Mouse (Mus musculus) cerebellum, adult 8-10 months (tissue): ENCODE measurements around the gene Etnk2.

Experiments
- DNase-seq: peaks from one replicate; pipeline ENCODE4 v3.0.0; 2022

Etnk2 gene

GRCm38 (mm10) chr1:133383157-133383783, 19.9 kb downstream of the Etnk2 start:
- no peak for DNase-seq

GRCm38 (mm10) chr1:133385506-133385905, 22.1 kb downstream of the Etnk2 start:
- DNase-seq: peak; percentile 28

- DNase-seq: no peak
Measured at GRCm38 (mm10) chr1:133386209-133386608, 22.8 kb downstream of the Etnk2 start.

DNA sequence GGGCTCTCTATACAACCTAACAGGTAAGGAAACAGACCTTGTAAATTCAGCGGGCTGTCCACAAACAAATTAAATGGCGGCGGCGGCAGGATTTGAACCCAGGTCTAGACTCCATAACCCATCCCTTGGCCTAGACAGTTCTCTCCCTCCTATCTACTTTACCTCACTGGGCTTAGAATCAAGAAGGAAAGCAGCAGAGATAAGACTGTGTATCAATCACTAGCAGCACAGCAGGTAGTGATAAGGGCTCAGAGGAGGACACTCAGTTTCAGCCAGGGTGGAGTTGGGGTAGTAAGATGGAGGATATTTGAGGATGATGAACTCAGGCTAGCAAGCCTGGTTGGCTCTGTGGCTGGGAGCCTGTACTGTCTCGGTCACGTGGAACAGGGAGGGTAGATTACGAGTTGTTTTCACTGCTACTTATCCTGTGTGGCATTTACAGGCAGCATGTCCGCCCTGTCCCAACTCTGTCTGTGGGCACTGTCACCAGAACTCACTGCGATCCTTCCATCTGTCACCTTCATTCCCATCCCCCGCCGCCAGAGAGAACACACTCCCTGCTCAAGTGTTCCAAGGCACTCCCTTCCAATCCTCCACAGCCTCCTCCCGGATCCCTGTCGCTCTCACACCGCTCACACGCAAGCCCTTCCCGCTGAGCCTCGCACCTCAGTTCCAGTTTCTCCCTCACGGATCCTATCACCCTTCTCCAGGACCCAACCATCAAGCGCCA, 24.3 kb downstream of the Etnk2 start:
- no peak for DNase-seq

GRCm38 (mm10) chr1:133394702-133395101, 31.3 kb downstream of the Etnk2 start:
- no peak for DNase-seq

DNA sequence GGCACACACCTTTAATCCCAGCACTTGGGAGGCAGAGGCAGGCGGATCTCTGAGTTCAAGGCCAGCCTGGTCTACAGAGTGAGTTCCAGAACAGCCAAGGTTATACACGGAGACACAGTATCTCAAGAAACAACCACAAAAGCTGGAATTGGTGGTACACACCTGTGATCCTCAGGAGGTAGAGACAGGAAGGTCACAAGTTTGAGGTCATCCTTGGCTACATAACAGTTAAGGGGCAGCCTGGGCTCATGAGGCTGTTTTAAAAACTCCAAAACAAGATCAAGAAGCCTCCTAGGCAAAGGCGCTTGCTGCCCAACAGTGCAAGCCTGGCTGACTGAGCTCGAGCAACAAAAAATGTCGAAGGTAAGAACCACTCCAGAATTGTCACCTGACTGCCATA, 33.3 kb downstream of the Etnk2 start:
- no peak for DNase-seq

DNA sequence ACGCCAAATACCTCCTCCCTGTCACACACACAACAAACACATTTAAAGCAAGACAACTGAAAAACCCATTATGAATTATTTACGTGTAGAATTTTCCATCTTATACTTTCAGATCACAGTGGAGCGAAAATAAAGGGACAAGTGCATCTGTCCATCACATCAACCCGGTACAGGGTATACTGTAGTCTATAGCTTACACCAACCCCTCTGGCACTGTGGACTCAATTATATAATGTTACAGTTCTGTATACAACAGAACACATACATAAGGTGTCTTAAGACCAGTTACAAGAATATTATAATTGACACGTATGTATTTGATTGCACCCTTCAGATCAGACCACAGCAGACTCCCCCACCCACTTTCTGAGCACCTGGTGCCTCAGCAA, 33.7 kb downstream of the Etnk2 start:
- no peak for DNase-seq

GRCm38 (mm10) chr1:133397483-133398237, 34.3 kb downstream of the Etnk2 start:
- DNase-seq: no peak

- DNase-seq: no peak
Measured at GRCm38 (mm10) chr1:133400014-133400725, 36.8 kb downstream of the Etnk2 start.

GRCm38 (mm10) chr1:133404005-133404404, 40.6 kb downstream of the Etnk2 start:
- DNase-seq: no peak

GRCm38 (mm10) chr1:133406614-133407013, 43.2 kb downstream of the Etnk2 start:
- DNase-seq: no peak

- DNase-seq: no peak
Measured at GRCm38 (mm10) chr1:133407436-133407835, 44.1 kb downstream of the Etnk2 start.

DNA sequence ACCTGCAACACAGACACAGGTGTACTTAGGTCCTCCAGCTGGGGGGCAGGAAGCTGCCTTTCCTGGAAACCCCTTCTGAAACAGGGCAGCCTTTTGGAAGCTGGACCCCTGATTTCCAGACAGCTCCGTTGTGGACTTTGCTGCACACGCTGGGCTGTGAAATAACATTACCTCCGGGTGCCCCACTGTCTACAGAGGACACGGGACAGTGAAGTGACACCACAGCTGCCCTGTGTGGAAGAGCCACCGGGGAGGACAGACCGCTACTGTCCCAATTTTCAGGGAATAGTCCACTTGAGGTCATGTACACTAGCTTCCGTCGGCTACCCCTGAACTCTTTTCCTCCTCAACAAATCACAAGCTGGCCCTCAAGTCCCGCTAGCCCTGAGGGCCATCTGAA, 44.9 kb downstream of the Etnk2 start:
- DNase-seq: no peak

- DNase-seq: no peak
Measured at GRCm38 (mm10) chr1:133408880-133409516, 45.6 kb downstream of the Etnk2 start.

- DNase-seq: no peak
Measured at GRCm38 (mm10) chr1:133409786-133410185, 46.4 kb downstream of the Etnk2 start.

DNA sequence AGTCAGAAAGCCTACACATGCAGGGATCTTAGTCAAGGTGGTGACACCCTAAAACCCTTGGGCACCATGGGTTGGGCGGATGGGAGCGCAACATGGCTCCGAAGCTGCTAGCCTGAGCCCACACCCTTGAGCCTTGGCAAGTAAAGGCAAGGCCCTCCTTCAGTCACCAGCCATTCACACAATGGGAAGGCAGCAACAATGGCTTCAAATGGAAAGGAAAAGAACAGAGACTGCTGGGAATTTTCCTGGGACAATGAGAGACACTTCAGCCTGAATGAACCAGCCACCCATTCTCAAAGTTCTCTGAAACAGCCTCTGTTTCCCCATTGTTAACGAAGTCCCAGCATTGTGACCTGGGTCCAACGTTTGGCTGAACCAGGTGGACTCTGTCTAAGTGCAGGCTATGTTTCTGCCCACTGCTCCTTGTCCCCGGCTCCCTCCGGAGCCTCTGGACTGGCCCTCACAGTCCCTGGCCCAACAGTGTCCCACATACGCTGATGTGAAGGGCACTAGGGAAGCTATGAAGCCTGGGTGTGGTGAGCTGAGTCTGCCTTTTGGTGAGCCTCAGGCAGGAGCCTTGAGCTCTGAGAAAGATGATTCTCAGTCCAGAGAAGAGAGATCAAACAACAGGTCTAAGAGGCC, 48.3 kb downstream of the Etnk2 start:
- no peak for DNase-seq

DNA sequence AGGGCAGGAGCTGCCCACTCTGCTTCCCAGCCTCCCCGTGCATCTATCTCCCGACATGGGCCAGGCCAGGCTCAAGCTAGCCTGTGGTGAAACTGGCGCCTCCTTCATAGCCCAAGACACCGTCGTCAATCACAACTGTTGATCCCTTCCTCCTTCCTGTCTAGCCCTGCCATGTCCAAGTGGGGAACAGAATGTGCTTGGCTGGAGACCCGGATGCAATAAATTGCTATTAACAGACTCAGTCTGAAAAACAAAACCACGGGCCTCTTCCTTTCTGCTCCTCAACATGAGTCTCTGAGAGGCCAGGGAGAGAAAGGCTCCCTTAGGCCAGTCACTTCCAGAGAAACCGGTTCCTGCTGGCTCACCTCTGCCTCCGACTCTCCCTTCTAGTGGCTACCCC, 49.6 kb downstream of the Etnk2 start:
- no peak for DNase-seq

- DNase-seq: no peak
Measured at GRCm38 (mm10) chr1:133415086-133415485, 51.7 kb downstream of the Etnk2 start.

DNA sequence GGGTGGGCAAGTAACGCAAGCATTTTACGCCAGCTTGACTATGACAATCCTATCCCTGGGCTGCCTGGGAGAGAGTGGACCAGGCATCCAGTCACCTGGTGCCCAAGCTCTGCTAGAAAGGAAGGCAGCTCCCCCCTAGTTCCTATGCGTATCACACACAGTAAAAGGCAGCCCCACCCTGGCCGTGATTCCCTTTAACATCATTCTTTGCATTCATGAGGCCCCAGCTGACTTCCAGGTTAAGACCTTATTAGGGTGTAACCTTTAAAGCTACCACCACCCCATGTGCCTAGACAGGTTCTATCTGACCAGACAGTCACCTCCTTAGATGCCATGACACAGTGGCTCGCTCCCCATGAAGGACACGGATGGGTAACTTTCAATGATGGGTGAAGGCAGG, 52.1 kb downstream of the Etnk2 start:
- DNase-seq: no peak

DNA sequence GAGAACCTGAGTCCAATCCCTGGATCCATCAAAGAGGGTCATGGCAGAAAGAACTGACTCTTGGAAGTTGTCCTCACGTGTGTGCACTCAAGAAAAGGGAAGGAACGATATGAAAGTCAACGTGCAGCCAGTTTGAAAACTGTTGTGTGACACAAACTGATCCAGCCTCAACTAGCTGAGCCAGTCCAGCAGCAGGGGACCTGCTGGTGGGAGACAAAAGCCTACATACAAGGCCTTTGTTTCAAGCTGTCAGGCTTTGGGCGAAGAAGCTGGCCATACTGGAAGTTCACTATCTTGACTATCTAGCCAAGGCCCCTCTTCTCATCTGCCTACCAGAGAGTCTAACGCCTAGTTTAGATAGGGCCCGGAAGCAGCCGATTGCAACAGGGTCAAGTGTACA, 53.1 kb downstream of the Etnk2 start:
- DNase-seq: no peak

- DNase-seq: no peak
Measured at GRCm38 (mm10) chr1:133417113-133417512, 53.7 kb downstream of the Etnk2 start.

DNA sequence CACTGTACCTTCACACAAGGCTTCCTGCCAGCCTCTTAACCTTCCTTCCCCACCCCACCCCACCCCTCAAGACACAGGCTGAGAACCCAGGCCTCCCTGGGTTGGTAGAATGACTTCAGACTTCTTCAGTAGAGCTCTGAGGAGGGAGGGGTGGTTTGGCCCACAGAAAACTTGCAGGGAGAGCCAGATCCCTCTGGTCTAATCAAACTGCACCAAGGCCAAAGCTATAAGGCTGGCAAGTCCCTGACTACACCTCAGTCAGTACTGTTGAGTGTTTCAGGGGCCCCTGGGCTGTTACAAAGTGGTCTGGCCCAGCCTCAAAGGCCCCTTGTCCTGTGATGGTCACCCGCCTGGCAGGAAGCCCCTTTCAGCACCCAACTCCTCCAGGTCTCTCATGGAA, 54.2 kb downstream of the Etnk2 start:
- no peak for DNase-seq
